Mouse (Mus musculus) E14TG2a.4 (cell line): ENCODE data around the gene Ehd3.

Experiments used
- CTCF ChIP-seq: conservative IDR thresholded peaks from 2 replicates; pipeline ENCODE4 v1.5.1; 2014; ENCODE audit warnings: low read length
- NANOG ChIP-seq: IDR thresholded peaks from 2 replicates; pipeline ENCODE4 v1.6.1; 2014; ENCODE audit warnings: borderline replicate concordance, low read length, mixed read lengths
- POU5F1 ChIP-seq: IDR thresholded peaks from 2 replicates; pipeline ENCODE4 v1.6.1; 2014; ENCODE audit warnings: low read length, borderline replicate concordance

- TF ChIP-seq CTCF (no peak), NANOG (no peak), POU5F1 (no peak)
Observed at GRCm38 (mm10) chr17:73817697-73818380, 13.9 kb downstream of the Ehd3 start.
